ENCODE assay signal across 10 mouse cellular contexts in genomic region chr9:41935979-41936378, GRCm38 (mm10).
A peak's percentile ranks its signal among the peaks of the same experiment; 100 is the strongest.
DNase-seq lines count a peak whose midpoint lies in the region; ATAC-seq lines count a peak whose summit lies in the region.
"Had no signal": no experiment of that assay in that cellular context is flagged by ENCODE, and none has a peak within 500 bp of the region (broad histone marks: within the 10 kb centered on the region; RNA-seq: fewer than 3 reads in every experiment).

No protein-coding gene starts in this region.

- no peaks in the 10 kb centered on the region for H3K36me3 ChIP-seq in liver, embryonic 11.5 days (ENCODE audit: control insufficient read depth, insufficient read depth, low read length)
- H3K36me3 ChIP-seq in forebrain, embryonic 12.5 days (replicated peaks), result no peaks in the 10 kb centered on the region
- H3K36me3 ChIP-seq in limb, embryonic 13.5 days, result no peaks in the 10 kb centered on the region
- no peaks in the 10 kb centered on the region for H3K36me3 ChIP-seq in splenic B cell, adult 2 months (ENCODE audit: control insufficient read depth, insufficient read depth, low read length, poor library complexity, severe bottlenecking)

- H3K4me3 ChIP-seq in liver, embryonic 11.5 days (ENCODE audit: low read depth, low read length), result peak overlapping the region; percentile 34
- peak overlapping the region; percentile 29 for H3K4me3 ChIP-seq in forebrain, embryonic 12.5 days (replicated peaks)
- peak overlapping the region; percentile 29 for H3K4me3 ChIP-seq in limb, embryonic 13.5 days

- no peak overlapping the region for H3K9ac ChIP-seq in liver, embryonic 11.5 days (ENCODE audit: low read depth, low read length)
- peak overlapping the region; percentile 67 for H3K9ac ChIP-seq in forebrain, embryonic 12.5 days
- peak overlapping the region; percentile 68 for H3K9ac ChIP-seq in limb, embryonic 13.5 days

- H3K27me3 ChIP-seq in liver, embryonic 11.5 days (replicated peaks; ENCODE audit: control insufficient read depth, insufficient read depth, low read length), result peaks cover 6% of the 10 kb centered on the region
- no peaks in the 10 kb centered on the region for H3K27me3 ChIP-seq in forebrain, embryonic 12.5 days
- H3K27me3 ChIP-seq in limb, embryonic 13.5 days, result no peaks in the 10 kb centered on the region
- H3K27me3 ChIP-seq in splenic B cell, adult 2 months (ENCODE audit: control insufficient read depth, insufficient read depth, low read length, poor library complexity, severe bottlenecking), result no peaks in the 10 kb centered on the region

- H3K9me3 ChIP-seq in liver, embryonic 11.5 days (ENCODE audit: control insufficient read depth, low read length), result no peaks in the 10 kb centered on the region
- H3K9me3 ChIP-seq in forebrain, embryonic 12.5 days, result no peaks in the 10 kb centered on the region
- no peaks in the 10 kb centered on the region for H3K9me3 ChIP-seq in limb, embryonic 13.5 days

- ATAC-seq in liver, embryonic 11.5 days (replicated peaks; ENCODE audit: low FRiP score), result no peak
- ATAC-seq in forebrain, embryonic 12.5 days (ENCODE audit: low FRiP score), result peak; percentile 69; the same call in 1 of the 2 replicates
- ATAC-seq in limb, embryonic 13.5 days (ENCODE audit: low FRiP score, low read depth), result peak; percentile 37
- ATAC-seq in megakaryocyte, adult 5-6 weeks (ENCODE audit: poor library complexity, severe bottlenecking), result no peak

- peak overlapping the region; percentile 62 for H3K4me2 ChIP-seq in liver, embryonic 11.5 days
- H3K4me2 ChIP-seq in forebrain, embryonic 12.5 days, result peak overlapping the region; percentile 59
- peak overlapping the region; percentile 64 for H3K4me2 ChIP-seq in limb, embryonic 13.5 days (replicated peaks)

- H3K4me1 ChIP-seq in liver, embryonic 11.5 days (replicated peaks; ENCODE audit: control insufficient read depth, insufficient read depth, low read length), result peaks cover 3% of the 10 kb centered on the region; the same call in 1 of the 2 replicates
- H3K4me1 ChIP-seq in forebrain, embryonic 12.5 days, result peaks cover 49% of the 10 kb centered on the region
- H3K4me1 ChIP-seq in limb, embryonic 13.5 days, result peaks cover 78% of the 10 kb centered on the region

- 3% methylated on average over 10 of the region's 10 CpGs for WGBS in liver, embryonic 11.5 days
- under 1% methylated on average over 10 of the region's 10 CpGs for WGBS in forebrain, embryonic 12.5 days
- under 1% methylated on average over 10 of the region's 10 CpGs for WGBS in limb, embryonic 13.5 days

- peak overlapping the region; percentile 66; the same call in 1 of the 2 replicates for H3K27ac ChIP-seq in liver, embryonic 11.5 days (ENCODE audit: low read depth, low read length)
- peak overlapping the region; percentile 94 for H3K27ac ChIP-seq in forebrain, embryonic 12.5 days
- peak overlapping the region; percentile 98 for H3K27ac ChIP-seq in limb, embryonic 13.5 days

- DNase-seq in liver, embryonic 11.5 days (ENCODE audit: low spot score), result no peak
- DNase-seq in liver, result no peak
- DNase-seq in splenic B cell, adult 2 months (ENCODE audit: low read depth, low spot score), result peak; percentile 18
- no peak for DNase-seq in urinary bladder, postnatal 25 days (ENCODE audit: low spot score)
- DNase-seq in right cerebral cortex, postnatal 25 days, result no peak
- DNase-seq: cerebellum, adult 8-10 months; kidney, postnatal 14 days had no signal

Comparison
In these comparisons a context has a peak if more than half of its experiments do, and no peak if none do; other contexts are left out.
1. ATAC-seq: peak in forebrain, embryonic 12.5 days (single experiment) and limb, embryonic 13.5 days (single experiment); none in liver, embryonic 11.5 days (single experiment) and megakaryocyte, adult 5-6 weeks (single experiment).
2. Peak in every context shown above with its lines, with median percentiles within 50 percentile points of each other: H3K27ac ChIP-seq, H3K4me2 ChIP-seq and H3K4me3 ChIP-seq.